Mouse (Mus musculus) midbrain, embryonic 16.5 days (tissue): Measurements from ENCODE around the gene Hist1h1e. TPM values are rescaled to one million over a fixed set of nuclear protein-coding genes. Genes with fewer than 3 reads are reported as not detected.
A peak's percentile ranks its signal among the peaks of the same experiment; 100 is the strongest.
"Not testable (repeated sequence)": the region's sequence is repeated elsewhere in the genome, so short reads cannot be mapped to it uniquely, and the experiment has no call there.

ENCODE experiments used
- ATAC-seq: fragments of 200-750 bp; cut with Nextera tagmentation; 2 replicates; pipeline ENCODE4 v1.8.0; 2017; ENCODE audit warnings: moderate TSS enrichment
- H3K27ac ChIP-seq: fragments of 300-500 bp; sonication (generic); 2 replicates; pipeline ENCODE4 v1.5.1; 2014; ENCODE audit warnings: mild to moderate bottlenecking, low read length, mixed read lengths
- H3K27me3 ChIP-seq: fragments of 300-500 bp; sonication (generic); 2 replicates; pipeline ENCODE4 v1.6.1; 2014; ENCODE audit warnings: low read depth, low read length, mixed read lengths; ENCODE audit not compliant: control insufficient read depth, insufficient read depth
- H3K36me3 ChIP-seq: fragments of 300-500 bp; sonication (generic); 2 replicates; pipeline ENCODE4 v1.6.1; 2014; ENCODE audit warnings: mild to moderate bottlenecking, low read length, moderate library complexity, mixed read lengths; ENCODE audit not compliant: control insufficient read depth, insufficient read depth
- H3K4me1 ChIP-seq: fragments of 300-500 bp; sonication (generic); 2 replicates; pipeline ENCODE4 v1.6.1; 2014; ENCODE audit warnings: mild to moderate bottlenecking, low read length, mixed read lengths; ENCODE audit not compliant: control insufficient read depth, insufficient read depth
- H3K4me2 ChIP-seq: fragments of 300-500 bp; sonication (generic); 2 replicates; pipeline ENCODE4 v1.6.1; 2014; ENCODE audit warnings: mild to moderate bottlenecking, low read length, mixed read lengths
- H3K4me3 ChIP-seq: fragments of 300-500 bp; sonication (generic); 2 replicates; pipeline ENCODE4 v1.5.1; 2014; ENCODE audit warnings: low read depth, mild to moderate bottlenecking, low read length, moderate library complexity, mixed read lengths
- H3K9ac ChIP-seq: fragments of 300-500 bp; sonication (generic); 2 replicates; pipeline ENCODE4 v1.6.1; 2014; ENCODE audit warnings: low read depth, low read length, mixed read lengths
- H3K9me3 ChIP-seq: fragments of 300-500 bp; sonication (generic); replicated peaks from 2 replicates; pipeline ENCODE4 v1.6.1; 2014; ENCODE audit warnings: mild to moderate bottlenecking, low read length, mixed read lengths; ENCODE audit not compliant: control insufficient read depth, poor library complexity, severe bottlenecking
- WGBS: fragments of 180-500 bp; shearing (Covaris S2); extraction: QIAGEN DNeasy Blood & Tissue Kit; methylation state at CpG from one replicate; pipeline ENCODE4 v1.1.7; 2014; 5-methylcytosine and 5-hydroxymethylcytosine counted together
- polyA plus RNA-seq: library from polyadenylated mRNA; unstranded; fragments of >200 nt; fragmentation: Nextera tagmentation; extraction: Ambion mirVana; gene quantifications from 2 replicates; pipeline ENCODE4 v1.2.1, GENCODE M21; 2015

The Hist1h1e gene
- polyA plus RNA-seq, 1 experiment from 2014 or later, result 3.3 TPM

DNA sequence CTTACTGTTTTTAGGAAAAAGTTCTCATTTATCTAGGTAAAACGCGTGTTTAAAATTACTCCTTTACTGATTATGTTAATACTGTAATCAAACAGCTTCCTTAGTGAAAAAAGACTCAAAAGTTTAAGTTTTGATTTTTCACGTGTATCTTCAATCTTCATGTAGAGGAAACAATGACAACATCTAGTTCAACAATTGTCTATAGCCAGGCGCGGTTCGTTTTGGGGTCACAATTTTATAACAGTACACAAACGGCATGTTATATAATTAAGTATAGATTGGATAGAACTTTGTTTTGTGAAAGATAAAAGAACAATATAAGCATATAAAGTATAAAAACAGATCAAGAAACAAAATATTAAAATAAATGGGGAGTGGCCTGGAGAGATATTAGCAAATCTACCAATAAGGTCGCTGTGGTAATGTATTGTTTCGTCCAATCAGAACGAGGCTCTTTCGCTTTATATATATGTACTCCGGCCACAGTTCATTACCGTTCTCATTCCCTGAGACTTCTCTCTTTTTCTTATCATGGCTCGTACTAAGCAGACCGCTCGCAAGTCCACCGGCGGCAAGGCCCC, 47.0 kb downstream of the Hist1h1e start, which contains the start of gene Hist1h3d:
TSS of gene Hist1h3d (plus strand) at position 493 of the 581 bp plus-strand sequence.
- Histone ChIP-seq H3K27me3 (no peaks in the 10 kb centered on the region), H3K4me2 (peak within 1 kb of the TSS; percentile 78), H3K4me1 (peaks cover 26% of the 10 kb centered on the region), H3K9me3 (no peaks in the 10 kb centered on the region), H3K9ac (peak within 1 kb of the TSS; percentile 60), H3K4me3 (peak within 1 kb of the TSS; percentile 40), H3K27ac (peak within 1 kb of the TSS; percentile 81), H3K36me3 (no peaks in the 10 kb centered on the region)
- ATAC-seq, result peak; percentile 51
- under 1% methylated on average over 18 of the region's 18 CpGs for WGBS

GRCm38 (mm10) chr13:23574546-23575170, 47.7 kb downstream of the Hist1h1e start:
- 2% methylated on average over 5 of the region's 39 CpGs for WGBS
- not testable (repeated sequence) for H3K36me3 ChIP-seq, H3K27me3 ChIP-seq, H3K9ac ChIP-seq, H3K9me3 ChIP-seq, ATAC-seq
- H3K4me1 ChIP-seq, result peaks cover 30% of the 10 kb centered on the region
- H3K27ac ChIP-seq, result peak overlapping the region; percentile 81
- H3K4me2 ChIP-seq, result peak overlapping the region; percentile 73
- peak overlapping the region; percentile 33 for H3K4me3 ChIP-seq

- ATAC-seq, result peak; percentile 91
- peaks cover 30% of the 10 kb centered on the region for H3K4me1 ChIP-seq
- peak within 1 kb of the TSS; percentile 33 for H3K4me3 ChIP-seq
- H3K9me3 ChIP-seq, H3K27me3 ChIP-seq, H3K36me3 ChIP-seq: not testable (repeated sequence)
- peak within 1 kb of the TSS; percentile 78 for H3K4me2 ChIP-seq
- H3K27ac ChIP-seq, result peak within 1 kb of the TSS; percentile 81
- WGBS, result under 1% methylated on average over 33 of the region's 42 CpGs
- peak within 1 kb of the TSS; percentile 25; the same call in 1 of the 2 replicates for H3K9ac ChIP-seq
Observed at GRCm38 (mm10) chr13:23573898-23574524, 48.3 kb downstream of the Hist1h1e start, which contains the start of the genes Hist1h2bf and Hist1h2ad. Gene Hist1h2bf (minus strand): TSS chr13:23574196. Gene Hist1h2ad (plus strand): TSS chr13:23574381.

DNA sequence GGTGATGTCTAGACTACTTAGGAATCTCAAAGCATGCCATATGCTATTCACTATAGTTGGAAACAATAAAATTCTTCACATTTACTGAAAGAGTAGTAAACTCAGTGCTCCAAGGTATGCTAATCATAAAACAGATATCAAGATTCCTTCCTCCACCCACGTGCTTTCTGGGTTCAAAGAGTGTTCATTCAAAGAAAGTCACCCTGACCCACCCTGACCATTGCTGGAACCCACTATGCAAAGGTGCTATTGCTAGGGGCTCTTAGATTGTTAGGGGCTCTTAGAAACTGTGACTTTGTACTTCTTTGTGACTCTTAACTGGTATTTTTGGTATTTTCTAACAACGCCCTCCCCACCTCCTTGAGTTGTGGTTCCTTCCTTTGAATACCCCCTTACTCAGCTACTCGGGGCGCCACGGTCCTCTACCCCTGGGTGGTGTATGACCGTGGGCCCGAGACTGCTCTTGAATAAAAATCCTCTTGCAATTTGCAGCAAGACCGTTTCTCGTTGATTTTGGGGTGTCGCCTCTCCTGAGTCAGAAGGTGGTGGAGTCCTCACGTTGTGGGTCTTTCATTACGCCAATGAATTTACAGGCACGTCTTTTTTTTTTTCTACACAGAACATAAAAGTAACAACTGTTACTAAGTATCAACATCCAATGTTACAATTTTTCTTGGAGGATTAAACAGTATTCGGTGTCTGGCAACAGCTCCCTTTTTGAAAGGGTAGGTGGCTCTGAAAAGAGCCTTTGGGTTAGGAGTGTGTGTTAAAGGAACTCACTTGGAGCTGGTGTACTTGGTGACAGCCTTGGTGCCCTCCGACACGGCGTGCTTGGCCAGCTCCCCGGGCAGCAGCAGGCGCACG, 49.1 kb downstream of the Hist1h1e start:
- Histone ChIP-seq H3K9ac (0 out of 2 replicates have a peak overlapping the region, but pooled peaks have one; percentile 25), H3K4me2 (peak overlapping the region; percentile 73), H3K4me1 (peaks cover 30% of the 10 kb centered on the region), H3K27ac (peak overlapping the region; percentile 78), H3K4me3 (peak overlapping the region; percentile 33)
- H3K27me3 ChIP-seq, ATAC-seq, H3K9me3 ChIP-seq, H3K36me3 ChIP-seq: not testable (repeated sequence)
- 10% methylated on average over 18 of the region's 20 CpGs for WGBS

- peak overlapping the region; percentile 43 for H3K4me3 ChIP-seq
- peaks cover 30% of the 10 kb centered on the region for H3K4me1 ChIP-seq
- peak overlapping the region; percentile 73 for H3K4me2 ChIP-seq
- H3K27me3 ChIP-seq, result no peaks in the 10 kb centered on the region
- H3K9ac ChIP-seq, result peak overlapping the region; percentile 60; the same call in 1 of the 2 replicates
- H3K27ac ChIP-seq, result peak overlapping the region; percentile 93
- no peaks in the 10 kb centered on the region for H3K9me3 ChIP-seq
- 42% methylated on average over 2 of the region's 2 CpGs for WGBS
- no peak for ATAC-seq
- H3K36me3 ChIP-seq, result no peaks in the 10 kb centered on the region
Observed at GRCm38 (mm10) chr13:23572218-23573033, 49.9 kb downstream of the Hist1h1e start.

DNA sequence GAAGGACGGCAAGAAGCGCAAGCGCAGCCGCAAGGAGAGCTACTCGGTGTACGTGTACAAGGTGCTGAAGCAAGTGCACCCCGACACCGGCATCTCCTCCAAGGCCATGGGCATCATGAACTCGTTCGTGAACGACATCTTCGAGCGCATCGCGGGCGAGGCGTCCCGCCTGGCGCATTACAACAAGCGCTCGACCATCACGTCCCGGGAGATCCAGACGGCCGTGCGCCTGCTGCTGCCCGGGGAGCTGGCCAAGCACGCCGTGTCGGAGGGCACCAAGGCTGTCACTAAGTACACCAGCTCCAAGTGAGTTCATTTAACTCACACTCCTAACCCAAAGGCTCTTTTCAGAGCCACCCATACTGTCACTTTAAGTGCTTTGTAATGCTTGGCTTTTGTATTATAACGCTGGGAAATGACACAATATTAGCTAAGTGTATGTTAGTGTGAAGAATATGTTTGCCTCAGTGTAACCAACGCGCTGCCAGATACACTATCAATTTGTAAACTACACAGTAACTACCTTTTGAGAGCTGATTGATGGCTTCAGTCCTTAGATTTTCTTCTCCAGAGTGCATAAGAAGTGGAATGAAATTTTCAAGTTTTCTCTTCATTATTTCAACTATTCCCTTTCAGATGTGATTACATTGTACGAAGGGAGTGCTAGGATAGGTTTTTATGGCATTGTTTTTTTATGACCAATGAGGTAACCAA, 50.7 kb downstream of the Hist1h1e start:
- Histone ChIP-seq H3K4me1 (peaks cover 29% of the 10 kb centered on the region), H3K27ac (peak overlapping the region; percentile 93), H3K4me3 (peak overlapping the region; percentile 43), H3K9ac (peak overlapping the region; percentile 60), H3K4me2 (peak overlapping the region; percentile 73)
- ATAC-seq, H3K9me3 ChIP-seq, H3K36me3 ChIP-seq, H3K27me3 ChIP-seq: not testable (repeated sequence)
- WGBS, result 0% methylated on average over 12 of the region's 34 CpGs

DNA sequence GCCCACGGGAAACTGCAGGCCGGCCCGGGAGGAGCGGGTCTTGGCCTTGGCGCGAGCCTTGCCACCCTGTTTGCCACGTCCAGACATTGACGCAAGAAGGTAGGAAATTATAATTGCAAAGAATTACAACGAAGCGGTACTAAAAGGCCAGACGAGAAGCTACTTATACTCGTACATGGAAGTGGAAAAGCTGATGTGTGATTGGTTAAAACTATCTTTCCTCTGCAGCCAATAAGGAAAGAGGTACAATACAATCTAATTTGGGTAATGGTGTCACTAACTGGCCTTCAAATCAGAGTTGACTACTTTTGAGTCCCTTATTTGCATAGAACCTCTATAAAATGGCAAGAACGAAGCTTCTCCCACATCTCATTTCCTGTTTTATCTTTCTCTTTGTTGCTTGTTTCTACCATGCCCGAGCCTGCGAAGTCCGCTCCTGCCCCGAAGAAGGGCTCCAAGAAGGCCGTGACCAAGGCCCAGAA, 51.3 kb downstream of the Hist1h1e start, which contains the start of the genes Hist1h2ae and Hist1h2bg:
TSS of gene Hist1h2ae (minus strand) at position 199 of the 482 bp plus-strand sequence.
TSS of gene Hist1h2bg (plus strand) at position 375 of the 482 bp plus-strand sequence.
- ATAC-seq, result peak; percentile 93
- H3K4me2 ChIP-seq, result peak within 1 kb of the TSS; percentile 73
- peak within 1 kb of the TSS; percentile 43 for H3K4me3 ChIP-seq
- peak within 1 kb of the TSS; percentile 60 for H3K9ac ChIP-seq
- WGBS, result 0% methylated on average over 18 of the region's 18 CpGs
- peak within 1 kb of the TSS; percentile 93 for H3K27ac ChIP-seq
- peaks cover 23% of the 10 kb centered on the region for H3K4me1 ChIP-seq
- no peaks in the 10 kb centered on the region for H3K9me3 ChIP-seq
- no peaks in the 10 kb centered on the region for H3K27me3 ChIP-seq
- H3K36me3 ChIP-seq, result no peaks in the 10 kb centered on the region
